17 mouse cellular contexts compared by ENCODE assay signal in the genomic region with DNA sequence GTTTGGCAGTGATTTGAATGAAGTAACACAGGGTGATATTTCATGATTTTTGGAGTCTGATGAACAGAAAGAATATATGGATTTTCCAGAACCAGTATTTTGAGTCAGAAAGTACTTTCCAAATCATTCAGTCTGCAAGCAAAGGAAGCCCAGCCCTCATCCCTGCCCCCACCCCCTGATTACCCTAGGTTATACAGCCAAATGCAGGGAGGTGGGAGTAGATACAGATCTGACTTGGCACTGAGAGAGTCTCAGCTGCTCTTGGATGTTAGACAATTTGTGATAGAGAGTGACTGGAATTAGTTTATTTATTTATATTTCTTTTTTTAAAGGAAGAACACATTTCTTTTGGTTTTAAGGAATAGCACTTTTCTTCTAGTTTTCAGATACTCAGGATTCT.
"Had no signal": no experiment of that assay in that cellular context is flagged by ENCODE, and none has a peak within 500 bp of the region (broad histone marks: within the 10 kb centered on the region; RNA-seq: fewer than 3 reads in every experiment).

No protein-coding gene starts in this region.

- DNase-seq: lung, adult 2 months; lung, postnatal 14 days; lung, postnatal 36 days; right cerebral cortex, postnatal 14 days; thymus, adult 2 months; thymus, postnatal 25 days; thymus, postnatal 4 days had no signal

- H3K36me3 ChIP-seq: lung, embryonic 15.5 days; midbrain, embryonic 13.5 days; midbrain, embryonic 15.5 days; neural tube, embryonic 12.5 days; stomach, embryonic 15.5 days had no signal

- H3K27me3 ChIP-seq: lung, embryonic 15.5 days; megakaryocyte, embryonic 14.5 days; midbrain, embryonic 13.5 days; midbrain, embryonic 15.5 days; neural tube, embryonic 12.5 days; stomach, embryonic 15.5 days had no signal

- ATAC-seq: lung, postnatal 0 days; midbrain, embryonic 13.5 days; midbrain, embryonic 15.5 days had no signal

- H3K4me1 ChIP-seq: lung, embryonic 15.5 days; midbrain, embryonic 13.5 days; midbrain, embryonic 15.5 days; neural tube, embryonic 12.5 days; stomach, embryonic 15.5 days had no signal

- H3K4me2 ChIP-seq: lung, embryonic 15.5 days; midbrain, embryonic 11.5 days; midbrain, embryonic 13.5 days; midbrain, embryonic 15.5 days; neural tube, embryonic 12.5 days; stomach, embryonic 15.5 days had no signal

- H3K9ac ChIP-seq: lung, embryonic 15.5 days; midbrain, embryonic 13.5 days; midbrain, embryonic 15.5 days; neural tube, embryonic 12.5 days; stomach, embryonic 15.5 days had no signal

- H3K9me3 ChIP-seq: lung, embryonic 15.5 days; megakaryocyte, embryonic 14.5 days; midbrain, embryonic 13.5 days; midbrain, embryonic 15.5 days; neural tube, embryonic 12.5 days; stomach, embryonic 15.5 days had no signal

- H3K4me3 ChIP-seq: lung, embryonic 15.5 days; megakaryocyte, embryonic 14.5 days; midbrain, embryonic 13.5 days; midbrain, embryonic 15.5 days; neural tube, embryonic 12.5 days; stomach, embryonic 15.5 days had no signal

- H3K27ac ChIP-seq: lung, embryonic 15.5 days; macrophage; midbrain, embryonic 13.5 days; midbrain, embryonic 15.5 days; neural tube, embryonic 12.5 days; stomach, embryonic 15.5 days; stomach, postnatal 0 days had no signal
